Mouse (Mus musculus) ES-Bruce4 (cell line): ENCODE data around the gene Galc.

ENCODE experiments used
- CTCF ChIP-seq: IDR thresholded peaks from one replicate; pipeline ENCODE4 v1.8.1; 2011; ENCODE audit warnings: low read depth, low read length
- EP300 ChIP-seq: IDR thresholded peaks from 2 replicates; pipeline ENCODE4 v1.6.1; 2011; ENCODE audit warnings: low read depth, low read length; ENCODE audit not compliant: insufficient read depth
- POLR2A ChIP-seq: IDR thresholded peaks from one replicate; pipeline ENCODE4 v1.8.1; 2011; ENCODE audit warnings: low read length; ENCODE audit not compliant: insufficient read depth

DNA sequence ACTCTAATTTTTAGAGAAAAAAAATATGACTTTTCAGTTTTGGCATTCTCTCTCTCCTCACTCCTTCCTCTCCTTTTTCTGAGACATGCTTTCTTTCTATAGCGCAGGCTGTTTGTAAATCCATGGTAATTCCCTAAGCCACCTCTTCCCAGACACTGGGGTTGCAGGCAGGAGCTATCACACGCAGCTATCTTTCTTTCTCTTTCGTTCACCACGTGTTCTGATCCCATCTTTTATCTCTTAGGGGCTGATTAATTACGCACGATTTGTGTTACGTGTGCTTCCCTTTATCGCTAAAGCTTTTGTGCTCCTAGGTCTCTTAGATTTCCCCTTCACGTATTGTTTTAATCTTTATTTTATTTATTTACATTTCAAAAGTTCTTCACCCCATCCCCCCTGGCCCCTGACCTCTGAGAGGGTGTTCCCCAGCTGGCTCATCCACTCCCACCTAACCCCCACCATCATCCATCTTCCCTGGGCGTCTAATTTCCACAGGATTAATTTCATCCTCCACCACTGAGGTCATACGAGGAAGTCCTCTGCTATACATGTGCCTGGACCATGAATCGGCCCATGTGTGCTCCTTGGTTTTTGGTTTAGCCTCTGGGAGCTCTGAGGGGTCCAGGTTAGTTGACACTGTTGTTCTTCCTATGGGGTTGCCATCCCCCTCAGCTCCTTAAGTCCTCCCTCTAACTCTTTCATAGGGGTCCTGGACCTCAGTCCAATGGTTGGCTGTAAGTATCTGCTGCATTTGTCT is 11.7 kb upstream of the Galc start:
- TF ChIP-seq POLR2A (no peak), CTCF (no peak), EP300 (no peak)
